Mouse (Mus musculus) v-Abl transformed pro-B cells (cell line): ENCODE results near the gene Wnt8b.

Experiments used
- in situ Hi-C, 2 experiments: fragments of 400-800 bp; cut with MboI; formaldehyde crosslinking; loops; one replicate each; pipeline ENCODE4 v1.15.1; 2025; ENCODE audit not compliant: unreplicated experiment in 2 of 2

Gene Wnt8b

GRCm38 (mm10) chr19:44510534-44511175 lies 17.4 kb downstream of the Wnt8b start:
- in situ Hi-C loops: no loop called here

DNA sequence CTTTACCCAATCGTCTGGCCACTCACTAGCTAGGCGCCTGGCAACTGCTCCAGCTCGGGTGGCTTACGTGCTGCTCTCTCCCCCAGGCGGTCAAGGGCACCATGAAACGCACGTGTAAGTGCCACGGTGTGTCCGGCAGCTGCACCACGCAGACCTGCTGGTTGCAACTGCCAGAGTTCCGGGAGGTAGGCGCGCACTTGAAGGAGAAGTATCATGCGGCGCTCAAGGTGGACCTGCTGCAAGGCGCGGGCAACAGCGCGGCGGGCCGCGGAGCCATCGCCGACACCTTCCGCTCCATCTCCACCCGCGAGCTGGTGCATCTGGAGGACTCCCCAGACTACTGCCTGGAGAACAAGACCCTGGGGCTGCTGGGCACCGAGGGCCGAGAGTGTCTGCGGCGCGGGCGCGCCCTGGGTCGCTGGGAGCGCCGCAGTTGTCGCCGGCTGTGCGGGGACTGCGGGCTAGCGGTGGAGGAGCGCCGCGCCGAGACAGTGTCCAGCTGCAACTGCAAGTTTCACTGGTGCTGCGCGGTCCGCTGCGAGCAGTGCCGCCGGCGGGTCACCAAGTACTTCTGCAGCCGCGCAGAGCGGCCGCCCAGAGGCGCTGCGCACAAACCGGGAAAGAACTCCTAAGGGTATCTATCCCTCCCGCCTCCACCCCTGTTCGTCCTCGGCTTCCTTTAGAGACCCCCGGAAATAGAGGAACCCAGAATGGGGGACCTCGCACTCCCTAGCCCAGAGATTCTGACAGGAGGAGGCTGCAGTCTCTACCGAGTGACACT lies 18.4 kb downstream of the Wnt8b start:
- in situ Hi-C loops: no loop called here

DNA sequence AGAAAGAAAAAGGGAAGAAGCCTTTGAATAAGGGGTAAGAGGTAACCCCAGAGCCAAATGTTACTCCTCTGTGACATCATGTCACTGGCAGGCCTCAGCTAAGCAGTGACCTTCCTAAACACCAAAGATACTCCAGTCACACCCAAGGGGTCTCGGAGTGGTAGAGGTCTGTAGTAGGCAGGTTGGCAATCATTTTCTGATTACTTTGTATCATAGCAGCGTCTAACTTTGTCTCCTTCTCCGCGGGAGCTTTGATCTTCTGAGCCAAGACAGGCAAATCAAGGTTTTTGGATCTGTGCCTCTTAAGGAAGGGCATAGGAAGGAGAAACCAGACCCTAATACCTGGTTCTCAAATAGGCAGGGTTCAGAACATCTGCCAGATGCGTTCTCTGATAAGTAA lies 19.3 kb downstream of the Wnt8b start:
- in situ Hi-C loops: no loop called here

- in situ Hi-C loops: no loop called here
Observed at GRCm38 (mm10) chr19:44513054-44513833, 20.0 kb downstream of the Wnt8b start.

DNA sequence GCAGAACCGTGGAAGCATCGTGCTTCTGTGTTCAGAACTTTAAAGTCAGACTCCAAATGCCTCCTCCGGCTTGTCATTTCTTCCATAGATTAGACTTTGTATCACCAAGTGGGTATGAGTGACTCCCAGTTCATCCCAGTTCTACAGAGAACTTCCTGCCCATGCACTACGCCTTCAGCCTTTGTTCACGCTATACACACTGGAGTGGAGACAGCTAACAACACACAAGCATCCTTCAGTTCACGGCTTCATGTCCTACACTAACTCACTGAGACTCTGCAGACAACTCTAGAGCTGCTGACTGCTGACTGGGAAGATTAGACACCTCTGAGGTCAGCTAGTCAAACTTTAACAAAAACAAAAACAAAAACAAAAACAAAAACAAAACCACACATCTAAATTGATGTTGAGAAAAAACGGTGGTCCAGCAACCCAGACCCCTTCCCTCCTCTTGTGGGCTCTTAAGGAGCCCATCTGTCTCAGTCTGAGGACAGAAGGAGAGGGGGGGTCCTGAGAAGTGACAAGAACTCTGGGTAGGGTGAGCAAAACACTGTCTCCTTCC lies 20.7 kb downstream of the Wnt8b start:
- in situ Hi-C loops: no loop called here

DNA sequence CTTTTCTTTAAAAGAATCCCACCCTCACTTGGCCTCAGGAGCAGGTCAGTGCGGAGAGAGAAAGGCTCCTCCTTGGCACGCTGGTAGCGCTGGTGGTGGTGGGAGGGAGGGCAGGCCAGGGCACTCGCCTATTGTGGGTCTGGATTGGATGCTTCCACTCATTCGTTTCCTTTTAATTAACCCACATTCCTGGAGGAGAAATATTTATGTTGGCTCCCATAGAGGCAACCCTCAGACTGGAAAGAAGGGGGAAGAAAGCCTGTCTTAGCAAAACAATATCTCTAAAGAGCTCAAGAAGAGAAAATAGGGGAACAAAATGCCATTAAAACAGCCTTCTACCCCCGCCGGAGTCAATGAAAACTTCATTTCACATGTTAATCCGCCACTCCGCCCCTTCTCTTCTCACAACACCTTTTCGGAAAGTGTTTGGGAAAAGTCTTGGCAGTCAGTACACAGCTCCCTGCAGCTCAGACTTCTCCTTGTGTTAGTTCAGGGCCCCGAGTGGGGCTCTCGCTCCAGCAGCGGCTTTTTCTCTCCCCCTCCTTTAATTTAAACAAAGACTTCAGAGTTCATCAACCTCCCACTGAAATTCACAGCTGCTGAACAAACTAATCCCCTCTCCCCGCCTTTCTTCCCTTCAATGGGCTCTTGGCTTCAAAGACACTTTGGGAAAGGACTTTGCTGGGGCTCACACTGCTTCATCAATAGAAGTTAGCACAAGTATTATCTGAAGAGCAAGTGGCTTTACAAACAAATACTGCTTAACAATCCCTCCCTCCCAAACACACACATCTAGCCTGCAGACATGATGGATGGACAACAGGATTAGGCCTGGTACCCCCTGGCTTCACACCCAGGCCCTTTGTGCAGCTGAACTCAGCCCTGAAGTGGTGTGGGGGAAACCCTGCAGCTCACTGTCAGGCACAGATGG lies 21.5 kb downstream of the Wnt8b start:
- in situ Hi-C loops: no loop called here

GRCm38 (mm10) chr19:44515769-44516168 lies 22.5 kb downstream of the Wnt8b start:
- in situ Hi-C loops: no loop called here

DNA sequence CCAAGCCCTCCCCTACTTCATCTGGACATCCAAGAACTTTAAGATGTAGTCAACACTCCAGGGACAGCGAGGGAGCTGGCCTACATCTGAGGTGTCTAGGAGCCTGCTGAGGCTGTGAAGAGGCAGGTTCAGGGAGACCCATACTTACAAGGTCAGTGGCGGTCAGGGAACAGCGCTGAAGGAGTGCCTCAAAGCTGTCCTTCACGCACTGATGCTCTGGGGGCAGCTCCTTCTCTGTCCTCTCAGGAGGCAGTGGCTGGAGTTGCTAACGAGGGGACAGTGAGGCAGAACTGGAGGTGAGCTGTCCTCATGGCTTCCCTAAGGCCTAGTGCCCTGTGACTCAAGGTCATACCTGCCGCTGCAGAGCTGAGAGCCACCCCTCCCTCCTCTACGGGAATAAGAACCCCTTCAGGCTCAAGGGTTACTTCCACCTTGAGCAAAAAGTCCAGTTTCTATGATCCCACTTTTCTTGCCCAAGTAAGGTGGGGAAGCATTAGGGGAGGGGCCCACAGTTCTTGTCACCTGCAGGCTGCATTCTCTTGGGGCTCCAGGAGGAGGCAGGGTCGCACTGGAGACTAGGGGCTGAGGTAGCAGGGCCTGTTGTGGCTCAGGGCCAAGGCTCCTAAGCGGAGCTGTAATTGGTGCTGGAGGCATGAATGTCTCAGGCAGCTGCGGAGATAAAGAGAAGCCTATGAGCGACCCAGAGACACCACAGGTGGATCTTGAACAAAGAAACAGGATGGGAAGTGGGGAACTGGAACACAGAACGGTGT lies 24.9 kb downstream of the Wnt8b start:
- in situ Hi-C loops: no loop called here

GRCm38 (mm10) chr19:44519152-44519551 lies 25.9 kb downstream of the Wnt8b start:
- in situ Hi-C loops: no loop called here

DNA sequence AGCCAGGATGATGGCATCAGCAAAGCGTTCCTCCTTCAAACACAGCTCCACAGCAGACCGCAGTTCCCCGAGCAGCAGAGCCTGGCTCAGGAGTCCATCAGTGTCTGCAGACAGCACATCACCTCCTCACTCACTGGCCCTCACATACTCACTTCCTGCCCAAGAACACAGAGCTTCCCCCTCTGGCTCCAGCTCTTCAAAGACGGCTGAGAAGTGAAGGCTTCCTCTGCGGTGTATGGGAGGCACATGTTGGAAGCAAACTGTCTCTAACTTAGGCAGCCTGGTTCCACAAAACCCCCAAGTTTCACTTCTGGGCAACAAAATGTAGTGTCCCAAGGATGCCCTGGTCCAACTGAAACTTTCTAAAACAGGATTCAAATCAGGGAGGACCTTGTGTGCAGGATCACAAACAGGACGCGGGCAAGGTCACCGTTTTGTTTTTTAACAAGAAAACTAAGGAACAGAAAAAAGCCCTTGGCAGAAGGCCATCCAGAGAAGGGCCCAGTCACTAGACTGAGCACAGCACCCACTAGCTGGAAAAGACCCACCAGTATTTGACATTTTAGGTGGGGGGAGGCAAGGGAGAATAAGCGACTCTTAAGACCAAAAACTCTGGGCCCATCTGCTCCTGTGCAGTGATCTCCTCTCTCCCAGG lies 32.4 kb downstream of the Wnt8b start:
- in situ Hi-C loops: no loop called here

DNA sequence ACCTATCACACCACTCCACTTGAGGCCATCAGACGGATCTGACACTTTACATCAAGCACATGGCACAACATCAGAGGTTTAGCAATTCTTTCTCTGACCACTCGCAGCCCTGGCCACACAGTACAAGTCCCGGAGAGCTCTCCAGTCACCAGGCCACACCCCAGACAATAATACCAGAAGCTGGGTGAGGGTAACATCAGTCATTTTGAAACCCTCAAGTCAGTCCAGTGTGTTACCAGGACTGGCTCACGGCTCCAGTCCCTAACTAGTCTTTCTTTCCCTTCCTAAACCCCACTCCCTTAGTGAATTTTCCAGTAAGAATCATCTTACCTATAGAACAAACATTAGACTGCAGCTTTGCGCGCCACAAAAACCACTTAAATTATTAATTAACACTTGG lies 36.7 kb downstream of the Wnt8b start:
- in situ Hi-C loops: no loop called here

DNA sequence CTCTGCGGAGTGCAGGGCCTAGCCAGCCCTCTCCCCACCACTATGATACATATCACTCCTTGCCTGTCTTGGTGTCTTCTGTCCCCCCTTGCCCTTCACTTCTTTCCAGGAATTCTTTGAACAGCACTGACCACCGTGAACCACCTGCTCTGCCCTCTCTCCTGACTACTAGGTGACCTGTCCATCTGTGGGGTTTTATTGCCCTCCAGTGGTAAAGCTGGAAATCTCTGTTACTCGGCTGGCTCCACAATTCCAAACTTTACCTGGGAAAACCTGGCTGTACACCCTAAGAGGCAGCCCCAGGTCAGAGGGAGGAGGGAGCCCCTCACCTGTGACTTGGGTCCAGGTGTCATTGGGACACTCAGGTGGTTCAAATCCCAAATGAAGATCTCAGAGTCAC lies 42.1 kb downstream of the Wnt8b start:
- in situ Hi-C loops: no loop called here

- in situ Hi-C loops: no loop called here
Observed at GRCm38 (mm10) chr19:44537416-44537815, 44.1 kb downstream of the Wnt8b start.

DNA sequence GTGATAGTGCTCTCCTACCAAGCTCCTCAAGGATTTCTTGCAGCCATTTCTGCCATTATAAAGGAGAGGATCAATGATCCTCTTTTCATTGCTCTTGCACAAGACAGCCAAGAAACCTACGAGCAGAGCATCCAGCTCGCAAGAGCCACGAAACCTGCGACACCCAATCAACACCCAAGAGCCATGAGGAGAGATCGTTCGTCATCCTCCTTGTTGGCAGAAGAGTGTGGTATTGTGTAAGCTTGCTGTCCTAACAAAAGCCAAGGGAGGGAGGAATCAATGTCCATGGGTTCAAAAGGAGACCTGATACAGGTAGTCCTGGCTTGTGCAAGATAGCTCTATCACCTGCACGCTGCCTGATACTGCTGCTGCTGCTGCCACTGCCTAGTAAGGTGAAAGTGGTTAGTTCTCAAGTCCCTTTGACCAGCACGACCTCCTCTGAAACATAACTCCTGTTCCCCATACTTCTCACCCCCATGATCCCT lies 49.5 kb downstream of the Wnt8b start:
- in situ Hi-C loops: loop anchor here (5.0 to 10.0 kb wide), 2 partner anchors 68 to 180 kb away; no protein-coding TSS in a partner anchor

DNA sequence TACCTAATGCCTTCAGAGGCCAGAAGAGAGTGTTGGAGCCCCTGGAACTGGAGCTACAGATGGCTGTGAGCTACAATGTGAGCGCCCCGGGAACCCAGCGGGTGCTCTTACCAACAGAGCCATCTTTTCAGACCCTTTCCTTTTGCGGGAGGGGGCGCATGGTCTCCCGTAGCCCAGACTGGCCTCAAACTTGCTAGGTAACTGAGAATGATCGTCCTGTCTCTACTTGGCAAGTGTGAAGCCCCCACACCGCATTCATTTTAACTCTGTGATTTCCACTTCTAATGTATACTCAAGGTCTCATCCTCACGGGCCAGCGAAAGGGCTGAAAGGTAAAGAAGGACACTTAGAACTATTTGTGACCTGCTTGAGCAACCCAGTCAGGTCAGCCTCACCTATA lies 51.1 kb downstream of the Wnt8b start:
- in situ Hi-C loops: loop anchor here (5.0 to 10.0 kb wide), 2 partner anchors 70 to 182 kb away; no protein-coding TSS in a partner anchor

- in situ Hi-C loops: loop anchor here (5.0 to 10.0 kb wide), 2 partner anchors 70 to 182 kb away; no protein-coding TSS in a partner anchor
Observed at GRCm38 (mm10) chr19:44544775-44545174, 51.5 kb downstream of the Wnt8b start.

- in situ Hi-C loops: loop anchor here in 1 of 2 experiments (5.0 to 10.0 kb wide), 2 partner anchors 71 to 183 kb away; no protein-coding TSS in a partner anchor
Observed at GRCm38 (mm10) chr19:44545321-44546041, 52.2 kb downstream of the Wnt8b start, which contains the start of gene Sec31b. Gene Sec31b, minus strand, starts transcription at chr19:44545864.

- in situ Hi-C loops: no loop called here
Observed at GRCm38 (mm10) chr19:44552731-44553130, 59.5 kb downstream of the Wnt8b start, which contains the start of gene Gm20538. Gene Gm20538, minus strand, starts transcription at chr19:44552831.
